Mouse (Mus musculus) spleen, postnatal 36 days (tissue): ENCODE data around the gene Kcng3.
A peak's percentile ranks its signal among the peaks of the same experiment; 100 is the strongest.

Experiments
- DNase-seq, 2 experiments: peaks; one replicate each; pipeline ENCODE4 v3.0.0; 2022; ENCODE audit warnings: low spot score in 2 of 2, mixed read lengths in 1 of 2

Kcng3 gene

GRCm38 (mm10) chr17:83630787-83631678 lies 662 bp downstream of the Kcng3 start:
- DNase-seq: peak; percentile 12 to 21

- DNase-seq: no peak
Measured at GRCm38 (mm10) chr17:83613907-83614306, 17.8 kb downstream of the Kcng3 start.

DNA sequence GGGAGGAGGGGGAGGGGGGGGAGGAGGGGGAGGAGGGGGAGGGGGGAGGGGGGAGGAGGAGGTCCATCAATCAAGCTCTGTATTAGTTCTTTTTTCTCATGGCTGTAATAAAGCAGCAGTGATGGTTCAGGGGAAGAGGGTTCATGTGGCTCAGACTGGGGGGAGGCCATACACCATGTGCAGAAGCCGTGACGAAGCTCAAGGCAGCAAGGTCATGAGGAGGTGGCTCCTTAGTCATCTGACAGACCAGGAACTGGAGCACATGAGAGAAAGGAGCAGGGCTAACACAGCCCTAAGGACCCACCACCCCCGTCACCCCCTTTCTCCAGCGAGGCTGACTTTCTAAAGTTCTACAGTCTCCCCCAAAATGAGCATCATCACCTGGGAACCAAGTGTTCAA lies 22.2 kb downstream of the Kcng3 start:
- DNase-seq: no peak

GRCm38 (mm10) chr17:83600976-83601375 lies 30.7 kb downstream of the Kcng3 start:
- DNase-seq: no peak

GRCm38 (mm10) chr17:83595966-83596365 lies 35.7 kb downstream of the Kcng3 start:
- no peak for DNase-seq

- no peak for DNase-seq
Measured at GRCm38 (mm10) chr17:83594526-83594925, 37.2 kb downstream of the Kcng3 start.

GRCm38 (mm10) chr17:83593396-83593795 lies 38.3 kb downstream of the Kcng3 start:
- no peak for DNase-seq

- no peak for DNase-seq
Measured at GRCm38 (mm10) chr17:83588663-83589341, 42.9 kb downstream of the Kcng3 start.

GRCm38 (mm10) chr17:83587731-83588130 lies 44.0 kb downstream of the Kcng3 start:
- DNase-seq: no peak

DNA sequence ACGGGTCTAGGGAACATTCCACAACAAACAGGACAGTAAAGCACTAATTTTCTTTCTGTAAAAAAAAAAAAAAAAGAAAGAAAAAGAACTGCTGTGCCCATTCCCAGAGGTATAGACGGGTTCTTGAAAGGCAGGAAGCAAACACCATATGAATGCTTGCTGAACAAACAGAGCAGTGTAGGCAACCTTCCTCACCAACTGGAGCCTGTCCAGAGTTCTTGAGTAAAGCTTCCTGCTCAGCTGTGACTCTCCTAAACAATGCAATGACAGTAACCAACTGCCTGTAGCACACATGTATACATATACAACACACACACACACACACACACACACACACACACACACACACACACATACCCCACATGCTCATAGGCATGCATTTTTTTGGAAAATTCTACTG lies 49.1 kb downstream of the Kcng3 start:
- DNase-seq: no peak

DNA sequence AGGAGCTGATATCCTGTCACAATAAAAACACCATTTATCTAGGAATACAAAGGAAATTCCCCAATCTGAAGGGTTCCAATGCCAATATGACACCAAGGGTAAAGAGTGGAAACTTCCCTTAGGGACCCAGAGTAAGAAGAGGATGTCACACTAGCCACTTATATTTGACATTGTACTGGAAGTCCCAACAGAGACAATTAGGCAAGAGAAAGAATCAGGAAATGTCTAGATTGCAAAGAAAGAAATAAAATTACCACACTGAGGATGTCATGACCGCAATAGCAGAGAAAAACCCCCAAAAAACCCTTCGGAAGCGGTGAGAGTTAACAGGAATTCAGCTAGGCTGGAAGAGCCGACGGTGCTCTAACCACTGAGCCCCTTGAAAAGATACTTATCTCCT lies 51.0 kb downstream of the Kcng3 start:
- DNase-seq: no peak

- DNase-seq: no peak
Measured at GRCm38 (mm10) chr17:83576810-83577371, 54.8 kb downstream of the Kcng3 start.

DNA sequence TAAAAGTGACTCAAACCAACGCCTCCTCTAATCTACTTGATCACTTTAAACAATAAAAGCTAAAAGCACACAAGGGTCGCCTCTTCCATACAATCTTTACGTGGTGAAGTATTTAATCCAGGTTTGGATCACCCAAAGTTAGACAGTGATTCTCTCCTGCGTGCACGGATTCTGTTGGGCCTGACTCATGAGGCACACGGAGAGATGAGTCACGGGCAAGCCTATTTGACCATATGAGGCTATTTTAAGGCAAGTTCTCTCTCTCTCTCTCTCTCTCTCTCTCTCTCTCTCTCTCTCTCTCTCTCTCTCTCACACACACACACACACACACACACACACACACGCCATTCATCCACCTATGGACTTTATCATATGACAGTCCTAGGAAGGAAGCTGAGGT lies 57.1 kb downstream of the Kcng3 start:
- no peak for DNase-seq

- no peak for DNase-seq
Measured at GRCm38 (mm10) chr17:83573128-83573527, 58.6 kb downstream of the Kcng3 start.

DNA sequence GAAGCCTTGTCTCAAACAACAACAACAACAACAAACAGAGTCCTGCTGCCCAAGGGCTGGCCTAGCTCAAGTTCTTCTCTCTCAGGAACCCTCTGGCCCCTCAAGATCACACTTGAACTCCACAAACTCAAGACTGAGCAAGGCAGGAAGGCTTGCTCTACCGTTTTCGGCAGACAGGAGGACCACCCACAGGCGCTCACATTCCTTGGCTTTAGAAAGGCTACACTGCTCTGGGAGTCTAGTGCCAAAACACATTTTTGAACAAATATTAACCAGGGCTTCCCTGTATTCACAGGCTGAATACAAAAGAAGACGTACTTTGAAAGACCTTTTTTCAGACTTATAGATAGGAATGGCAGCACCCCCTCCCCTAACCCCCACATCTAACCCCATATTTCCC lies 59.3 kb downstream of the Kcng3 start:
- DNase-seq: no peak

GRCm38 (mm10) chr17:83567375-83567774 lies 64.3 kb downstream of the Kcng3 start:
- no peak for DNase-seq

- no peak for DNase-seq
Measured at GRCm38 (mm10) chr17:83565506-83565905, 66.2 kb downstream of the Kcng3 start.

- DNase-seq: no peak
Measured at GRCm38 (mm10) chr17:83564119-83564820, 67.4 kb downstream of the Kcng3 start.

GRCm38 (mm10) chr17:83563703-83564111 lies 68.0 kb downstream of the Kcng3 start:
- DNase-seq: peak; percentile 36 to 54

GRCm38 (mm10) chr17:83562153-83563010 lies 69.3 kb downstream of the Kcng3 start:
- peak; percentile 47 to 67 for DNase-seq

DNA sequence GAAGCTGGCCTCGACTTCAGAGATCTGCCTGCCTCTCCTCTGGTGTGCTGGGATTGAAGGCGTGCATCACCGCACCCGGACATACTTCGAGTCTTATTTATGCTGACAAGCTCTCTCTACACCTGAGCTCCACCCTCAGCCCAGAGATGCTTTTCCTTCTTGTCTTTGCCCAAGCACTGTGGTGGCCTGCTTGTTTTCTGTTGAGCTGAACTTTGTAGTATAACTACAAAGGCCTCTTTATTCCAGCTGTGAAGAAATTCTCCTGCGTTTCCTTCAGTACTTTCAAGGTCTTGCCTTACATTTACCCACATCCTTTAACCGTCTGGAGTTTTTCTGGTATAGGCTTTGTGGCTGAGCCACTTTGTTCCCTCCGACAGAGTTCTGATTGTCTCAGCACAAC lies 72.6 kb downstream of the Kcng3 start:
- DNase-seq: peak in 1 of 2 experiments; percentile 19
